9 mouse cellular contexts compared by ENCODE assay signal in the genomic region with DNA sequence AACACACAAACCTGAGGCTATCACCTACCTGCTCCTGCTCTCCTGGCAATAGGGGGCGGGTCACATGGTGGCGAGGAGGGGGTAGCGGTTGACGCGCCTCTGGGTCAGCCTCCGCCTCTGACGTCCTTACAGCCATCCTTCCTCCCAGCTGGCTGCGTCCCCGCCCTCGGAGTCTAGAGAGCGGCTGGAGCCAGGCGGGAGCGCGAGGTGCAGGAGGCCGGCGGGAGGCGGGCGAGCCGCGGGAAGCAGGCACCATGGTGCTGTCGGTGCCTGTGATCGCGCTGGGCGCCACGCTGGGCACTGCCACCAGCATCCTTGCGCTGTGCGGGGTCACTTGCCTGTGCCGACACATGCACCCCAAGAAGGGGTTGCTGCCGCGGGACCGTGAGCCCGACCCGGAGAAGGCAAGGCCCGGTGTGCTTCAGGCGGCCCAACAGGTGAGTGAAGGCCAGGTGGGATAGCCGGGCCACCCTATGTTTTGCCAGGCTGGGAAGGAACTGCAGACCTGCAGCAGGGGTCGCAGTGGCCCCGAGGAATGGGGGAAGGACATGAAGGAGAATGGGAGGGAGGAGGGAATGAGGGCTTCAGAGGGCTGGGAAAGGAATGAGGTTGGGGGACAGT. TPM values are rescaled to one million over a fixed set of nuclear protein-coding genes. Genes with fewer than 3 reads are reported as not detected.
DNase-seq lines count a peak whose midpoint lies in the region; ATAC-seq and TF ChIP-seq lines count a peak whose summit lies in the region.
"Had no signal": no experiment of that assay in that cellular context is flagged by ENCODE, and none has a peak within 500 bp of the region (broad histone marks: within the 10 kb centered on the region; RNA-seq: fewer than 3 reads in every experiment).

A gene (plus strand): TSS at position 166 of the 621 bp plus-strand sequence.

- no peaks in the 10 kb centered on the region for H3K9me3 ChIP-seq in forebrain, postnatal 0 days (ENCODE audit: low read length)
- H3K9me3 ChIP-seq in hindbrain, embryonic 16.5 days (ENCODE audit: control insufficient read depth, low read length): no peaks in the 10 kb centered on the region

- TF ChIP-seq CTCF in cerebellum, adult 2 months (IDR thresholded peaks at IDR 0.05; ENCODE audit: borderline replicate concordance, insufficient read depth, low read depth, low read length): peak; percentile 30; the same call in 1 of the 2 replicates
- TF ChIP-seq CTCF in forebrain, postnatal 0 days (IDR thresholded peaks at IDR 0.05; ENCODE audit: low read depth): peak; percentile 46

- peaks cover 16% of the 10 kb centered on the region for H3K4me1 ChIP-seq in cerebellum, adult 2 months (ENCODE audit: control insufficient read depth, insufficient read depth, low read length)
- peaks cover 6% of the 10 kb centered on the region for H3K4me1 ChIP-seq in forebrain, postnatal 0 days (ENCODE audit: insufficient read depth)
- peaks cover 39% of the 10 kb centered on the region for H3K4me1 ChIP-seq in hindbrain, embryonic 16.5 days (ENCODE audit: control insufficient read depth, insufficient read depth, low read depth, low read length)

- no peaks in the 10 kb centered on the region for H3K27me3 ChIP-seq in cerebellum, adult 2 months (ENCODE audit: control insufficient read depth, insufficient read depth, low read length)
- no peaks in the 10 kb centered on the region for H3K27me3 ChIP-seq in forebrain, postnatal 0 days (ENCODE audit: insufficient read depth, low read length)
- no peaks in the 10 kb centered on the region for H3K27me3 ChIP-seq in hindbrain, embryonic 16.5 days (replicated peaks; ENCODE audit: control insufficient read depth, insufficient read depth, low read length)

- WGBS in cerebellum, adult 2 months: under 1% methylated on average over 38 of the region's 38 CpGs
- under 1% methylated on average over 38 of the region's 38 CpGs for WGBS in forebrain, postnatal 0 days
- 1% methylated on average over 37 of the region's 38 CpGs for WGBS in hindbrain, embryonic 16.5 days

- no peaks in the 10 kb centered on the region for H3K36me3 ChIP-seq in forebrain, postnatal 0 days (ENCODE audit: insufficient read depth)
- H3K36me3 ChIP-seq in hindbrain, embryonic 16.5 days (ENCODE audit: control insufficient read depth, insufficient read depth, low read length): no peaks in the 10 kb centered on the region

- H3K9ac ChIP-seq in forebrain, postnatal 0 days: peak within 1 kb of the TSS; percentile 64
- H3K9ac ChIP-seq in hindbrain, embryonic 16.5 days (ENCODE audit: low read depth, low read length): peak within 1 kb of the TSS; percentile 74

- DNase-seq in ES-CJ7 (ENCODE audit: low read depth, low spot score): peak; percentile 37
- DNase-seq in cerebellum, adult 2 months: peak; percentile 85 to 86
- peak; percentile 58 for DNase-seq in forebrain, postnatal 0 days
- DNase-seq in left cerebral cortex, adult 18-20 months (ENCODE audit: low spot score in 2 of 2): peak; percentile 77 to 88
- DNase-seq in lung, postnatal 4 days: peak; percentile 65 to 68
- peak; percentile 82 to 84 for DNase-seq in right cerebral cortex, postnatal 10 days (ENCODE audit: low spot score in 2 of 2)
- DNase-seq in spleen, postnatal 10 days (ENCODE audit: low spot score in 2 of 2): no peak

- peak within 1 kb of the TSS; percentile 89 for H3K4me3 ChIP-seq in cerebellum, adult 2 months (replicated peaks; ENCODE audit: insufficient read depth, low read depth, low read length)
- peak within 1 kb of the TSS; percentile 46 for H3K4me3 ChIP-seq in forebrain, postnatal 0 days (ENCODE audit: low read depth, low read length)
- H3K4me3 ChIP-seq in hindbrain, embryonic 16.5 days (ENCODE audit: low read length): peak within 1 kb of the TSS; percentile 56

- ATAC-seq in forebrain, postnatal 0 days: peak; percentile 88
- ATAC-seq in hindbrain, embryonic 16.5 days: peak; percentile 86
- ATAC-seq: Patski had no signal

- H3K27ac ChIP-seq in cerebellum, adult 2 months (ENCODE audit: insufficient read depth, low read length): peak within 1 kb of the TSS; percentile 92
- H3K27ac ChIP-seq in forebrain, postnatal 0 days (ENCODE audit: low read depth, low read length): no peak within 1 kb of the TSS
- H3K27ac ChIP-seq in hindbrain, embryonic 16.5 days (ENCODE audit: low read depth, low read length): peak within 1 kb of the TSS; percentile 66

- H3K4me2 ChIP-seq in forebrain, postnatal 0 days (ENCODE audit: low read depth): peak within 1 kb of the TSS; percentile 78
- H3K4me2 ChIP-seq in hindbrain, embryonic 16.5 days (ENCODE audit: low read length): peak within 1 kb of the TSS; percentile 82

- TF ChIP-seq POLR2A in cerebellum, adult 2 months (IDR thresholded peaks at IDR 0.05; ENCODE audit: borderline replicate concordance, insufficient read depth, low read length): peak; percentile 63

RNA-seq across cellular contexts. Expression of the gene that starts here (rescaled TPM):
- polyA plus RNA-seq in cerebellum, adult 2 months (2012; rRNA removed): 110 and 115 TPM in 2 replicates
- total RNA-seq in forebrain, postnatal 0 days (2014; rRNA removed): 67.6 and 103 TPM in 2 replicates
- polyA plus RNA-seq in forebrain, postnatal 0 days (2015; fragmentation: Nextera tagmentation; extraction: Ambion mirVana): 33.0 and 58.4 TPM in 2 replicates
- 61.7 and 66.6 TPM in 2 replicates for polyA plus RNA-seq in hindbrain, embryonic 16.5 days (2015; fragmentation: Nextera tagmentation; extraction: Ambion mirVana)
- 100 to 1,000 TPM; 191 to 202 TPM for total RNA-seq in left cerebral cortex, adult 18-20 months (2021)

Comparison
In these comparisons a context has a peak if more than half of its experiments do, and no peak if none do; other contexts are left out.
1. DNase-seq: peak in ES-CJ7 (single experiment), cerebellum, adult 2 months (2 of 2), forebrain, postnatal 0 days (single experiment), left cerebral cortex, adult 18-20 months (2 of 2), lung, postnatal 4 days (2 of 2) and right cerebral cortex, postnatal 10 days (2 of 2); none in spleen, postnatal 10 days (0 of 2).
2. Peak in every context shown above with its lines, with median percentiles within 50 percentile points of each other: H3K4me3 ChIP-seq.